Mouse (Mus musculus) lung, adult 2 months (tissue): ENCODE results near the gene Afdn.

Source experiments
- CTCF ChIP-seq: fragments of 200-500 bp; IDR thresholded peaks from 2 replicates; pipeline ENCODE4 v1.5.1; 2011; ENCODE audit warnings: mild to moderate bottlenecking, low read length, control low read depth; ENCODE audit not compliant: insufficient read depth
- POLR2A ChIP-seq: fragments of 200-500 bp; IDR thresholded peaks from 2 replicates; pipeline ENCODE4 v1.6.1; 2011; ENCODE audit warnings: low read depth, mild to moderate bottlenecking, control low read depth, low read length, borderline replicate concordance; ENCODE audit errors: extremely low read depth

DNA sequence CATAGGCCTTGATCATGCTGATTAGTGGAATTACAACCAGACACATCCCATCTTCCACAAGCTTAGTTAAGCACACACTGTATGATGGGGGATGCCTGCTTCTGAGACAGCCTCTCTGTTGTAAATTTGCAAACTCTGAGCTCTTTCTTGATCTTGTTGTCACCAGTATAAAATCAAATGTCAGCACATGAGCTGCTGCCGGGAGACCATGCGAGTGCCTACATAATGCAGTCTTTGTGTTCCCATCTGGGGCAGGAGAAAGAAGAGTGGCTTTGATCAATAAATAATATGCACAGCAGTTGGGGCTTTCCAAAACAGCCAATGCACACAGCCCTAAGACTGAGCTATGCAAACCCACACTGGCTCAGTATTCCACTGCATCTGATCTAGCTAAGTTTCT lies 37.9 kb upstream of the Afdn start:
- TF ChIP-seq CTCF, result no peak
- no peak for TF ChIP-seq POLR2A
